Mouse (Mus musculus) 3134 (cell line): ENCODE results near the gene Dnajc10.

ENCODE experiments used
- DNase-seq: peaks from one replicate; pipeline ENCODE4 v3.0.0-alpha.2; 2011; ENCODE audit warnings: low spot score; ENCODE audit not compliant: insufficient read length; ENCODE audit errors: extremely low read depth

Dnajc10 gene

GRCm38 (mm10) chr2:80328961-80329653, 13.8 kb downstream of the Dnajc10 start:
- DNase-seq: no peak

GRCm38 (mm10) chr2:80340537-80340936, 25.3 kb downstream of the Dnajc10 start:
- DNase-seq: no peak

- DNase-seq: no peak
These were observed 39.3 kb downstream of the Dnajc10 start for GRCm38 (mm10) chr2:80354531-80354930.

GRCm38 (mm10) chr2:80356656-80357231, 41.5 kb downstream of the Dnajc10 start:
- no peak for DNase-seq

DNA sequence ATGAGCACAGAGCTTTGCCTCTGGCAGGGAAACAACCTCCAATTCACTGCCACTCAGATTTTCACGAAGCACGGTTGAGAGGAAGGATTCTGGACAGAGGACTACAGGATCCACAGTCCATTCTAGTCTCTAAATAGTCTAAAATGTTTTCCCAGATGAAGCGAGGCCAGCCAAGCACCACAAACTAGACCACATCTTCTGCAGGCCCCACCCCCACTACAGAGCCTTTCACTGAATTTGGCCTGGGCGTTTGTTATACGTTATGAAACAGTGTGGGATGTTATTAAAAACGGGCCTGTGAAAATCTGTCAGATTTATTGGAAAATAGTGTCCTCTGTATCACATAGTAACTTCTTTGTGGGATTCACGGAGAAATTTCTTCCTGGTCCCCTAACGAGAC, 56.2 kb downstream of the Dnajc10 start:
- no peak for DNase-seq

DNA sequence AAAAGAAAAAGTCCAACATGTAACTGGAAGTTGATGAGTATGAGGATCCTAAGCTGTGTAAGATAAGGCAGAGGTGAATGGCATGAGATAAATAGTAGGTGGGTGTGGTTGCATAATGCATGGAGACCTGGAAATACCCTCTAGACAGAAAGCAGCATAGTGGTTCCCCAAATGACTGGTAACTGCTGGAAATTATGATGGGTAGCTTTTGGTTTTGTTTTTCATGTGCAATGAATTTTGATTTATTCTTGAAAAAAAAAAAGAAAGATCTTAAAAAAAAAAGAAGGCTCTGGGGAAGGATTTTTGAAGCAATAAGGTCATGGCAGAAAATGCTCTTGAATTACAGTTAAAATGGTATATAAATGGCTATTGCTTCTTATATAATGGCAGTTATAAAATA, 59.6 kb downstream of the Dnajc10 start:
- no peak for DNase-seq

DNA sequence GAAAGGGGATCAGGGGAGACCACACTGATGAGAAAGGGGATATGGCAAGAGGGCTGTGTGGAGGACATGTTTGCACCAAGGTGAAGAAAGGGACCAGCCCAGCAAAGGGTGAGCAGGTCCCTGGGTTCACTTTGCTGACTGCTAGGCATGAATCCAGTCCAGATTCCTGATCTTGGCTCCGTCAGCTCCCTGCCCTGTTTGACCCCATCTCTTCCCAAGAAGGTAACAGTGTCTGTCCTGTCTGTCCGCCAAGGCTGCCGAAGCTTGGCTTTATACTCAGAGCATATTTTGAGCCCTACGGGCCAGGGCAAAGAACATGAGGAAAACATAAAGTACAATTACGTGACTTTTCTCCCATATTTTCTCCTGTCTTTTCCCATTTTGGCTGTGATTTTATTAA, 64.6 kb downstream of the Dnajc10 start:
- DNase-seq: no peak

DNA sequence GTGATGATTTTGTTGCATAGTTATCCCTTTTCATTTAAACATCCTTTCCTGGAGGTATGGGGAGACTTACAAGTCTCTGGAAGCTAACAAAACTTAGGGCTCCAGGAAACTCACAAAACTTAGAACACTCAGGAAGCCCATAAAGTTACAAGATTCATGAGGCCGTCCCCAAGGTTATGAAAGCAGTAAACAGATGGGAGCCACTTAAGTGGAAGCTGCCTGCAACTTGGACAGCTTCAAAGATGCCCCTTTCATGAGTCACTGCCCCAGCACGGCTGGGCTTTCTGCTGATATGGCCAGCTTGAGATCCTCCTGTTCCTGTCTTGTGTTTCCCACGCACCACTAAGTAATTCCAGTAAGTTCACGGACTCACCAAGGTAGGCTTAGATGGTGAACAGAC, 69.2 kb downstream of the Dnajc10 start:
- DNase-seq: peak; percentile 29

DNA sequence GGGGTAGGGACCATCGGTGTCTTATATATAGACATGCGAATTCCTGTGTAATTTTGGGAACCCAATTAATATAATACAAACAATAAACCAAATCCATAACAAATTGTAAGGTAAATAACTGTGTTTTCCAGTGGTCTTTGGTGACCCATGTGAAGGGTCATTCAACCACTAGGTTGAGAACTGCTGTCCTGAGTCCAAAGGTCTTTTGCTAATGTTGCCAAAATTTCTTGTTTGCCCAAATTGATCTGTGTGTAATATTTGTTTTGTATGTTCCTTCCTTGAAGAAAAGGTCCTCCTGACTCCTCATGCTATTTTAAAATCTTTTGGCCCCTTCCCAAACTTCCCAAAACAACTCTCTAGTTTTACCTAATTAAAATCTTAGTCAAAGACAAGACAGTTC, 71.0 kb downstream of the Dnajc10 start:
- no peak for DNase-seq

DNA sequence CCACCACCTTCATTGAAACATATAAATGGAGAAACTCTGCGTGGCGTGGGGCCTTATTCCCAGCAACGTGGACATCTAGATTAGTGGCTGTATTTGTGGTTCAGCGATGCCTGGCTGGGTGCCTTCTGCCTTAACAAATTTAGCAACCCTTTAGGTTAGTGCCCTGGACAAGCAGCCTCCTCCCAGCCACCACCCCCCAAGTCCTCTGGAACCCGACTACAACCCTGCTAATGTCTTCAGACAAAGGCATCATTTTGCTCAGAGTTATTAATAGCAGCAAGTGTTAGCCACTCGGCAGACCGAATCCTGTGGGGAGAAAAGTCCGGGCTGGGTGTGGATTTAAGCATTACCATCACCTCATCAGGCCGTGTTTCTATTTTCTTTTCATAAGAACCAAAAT, 72.4 kb downstream of the Dnajc10 start:
- DNase-seq: no peak

DNA sequence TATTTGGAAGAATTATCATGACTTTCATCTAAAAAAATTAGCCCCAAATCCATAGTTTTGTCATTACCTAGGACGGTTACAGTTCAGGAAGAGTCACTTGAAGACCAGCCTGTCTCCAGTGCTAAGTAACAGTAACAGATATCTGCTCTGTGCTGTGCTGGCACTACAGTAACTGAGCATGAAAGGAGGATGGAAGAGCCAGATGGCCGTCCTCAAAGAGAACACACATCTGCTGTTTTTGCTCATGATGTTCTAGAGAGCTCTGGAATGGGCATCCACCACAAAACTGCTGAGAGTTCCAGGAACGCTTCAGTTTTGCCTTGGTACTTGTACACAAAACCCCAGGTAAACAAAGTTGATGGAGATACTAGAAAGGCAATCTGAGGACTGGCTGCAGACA, 73.1 kb downstream of the Dnajc10 start:
- no peak for DNase-seq

GRCm38 (mm10) chr2:80396057-80396456, 80.8 kb downstream of the Dnajc10 start:
- DNase-seq: no peak

GRCm38 (mm10) chr2:80396864-80397263, 81.6 kb downstream of the Dnajc10 start:
- no peak for DNase-seq

- DNase-seq: no peak
These were observed 83.4 kb downstream of the Dnajc10 start for GRCm38 (mm10) chr2:80398595-80399099.
